Mouse (Mus musculus) small intestine, adult 2 months (tissue): ENCODE measurements around the gene Sirt4.

Experiments
- CTCF ChIP-seq: fragments of 200-500 bp; IDR thresholded peaks from 2 replicates; pipeline ENCODE4 v1.5.1; 2012; ENCODE audit warnings: low read depth, mild to moderate bottlenecking, control low read depth, inconsistent platforms, low read length, moderate library complexity, mixed read lengths; ENCODE audit not compliant: insufficient replicate concordance, insufficient read length; ENCODE audit errors: extremely low read depth
- POLR2A ChIP-seq: fragments of 200-500 bp; IDR thresholded peaks from 2 replicates; pipeline ENCODE4 v1.6.1; 2012; ENCODE audit warnings: low read depth, mild to moderate bottlenecking, control low read depth, inconsistent platforms, low read length, moderate library complexity

DNA sequence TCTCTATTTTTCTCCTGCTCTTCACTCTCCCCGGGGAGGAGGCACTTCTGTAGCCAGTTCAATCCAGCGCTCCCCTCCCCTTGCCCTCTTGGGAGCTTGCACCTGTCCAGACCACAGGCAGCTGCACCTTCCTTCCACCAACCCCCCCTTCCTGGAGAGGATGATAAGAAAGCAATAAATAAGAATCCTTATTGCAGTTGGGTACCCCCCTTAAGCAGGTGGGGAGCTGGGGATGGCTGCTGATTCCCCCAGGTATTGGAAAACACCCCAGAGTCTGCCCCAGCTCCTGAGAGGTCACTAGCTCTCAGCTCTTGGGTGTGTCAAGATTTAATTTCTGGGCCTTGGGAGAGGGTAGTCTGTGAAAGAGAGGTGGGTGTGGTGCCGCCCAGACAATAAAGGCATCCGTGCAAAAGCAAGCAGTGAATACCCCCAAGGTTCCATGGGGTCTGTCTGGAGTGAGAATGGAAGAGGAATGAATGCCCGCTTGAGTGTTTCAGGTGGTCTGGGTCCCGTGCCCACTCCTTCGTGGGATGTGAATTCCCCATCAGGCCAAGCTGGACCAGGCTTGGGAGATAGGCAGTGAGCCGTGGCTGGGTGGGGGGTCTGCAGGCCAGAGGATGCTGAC is 48.7 kb downstream of the Sirt4 start:
- TF ChIP-seq CTCF (no peak), POLR2A (no peak)
